Mouse (Mus musculus): ENCODE measurements around the gene Gas8. TPM values are rescaled to one million over a fixed set of nuclear protein-coding genes. Genes with fewer than 3 reads are reported as not detected.
"Not testable (repeated sequence)": the region's sequence is repeated elsewhere in the genome, so short reads cannot be mapped to it uniquely, and the experiment has no call there.

Gene Gas8
- polyA plus RNA-seq, 1 experiment, result 0.22 TPM

DNA sequence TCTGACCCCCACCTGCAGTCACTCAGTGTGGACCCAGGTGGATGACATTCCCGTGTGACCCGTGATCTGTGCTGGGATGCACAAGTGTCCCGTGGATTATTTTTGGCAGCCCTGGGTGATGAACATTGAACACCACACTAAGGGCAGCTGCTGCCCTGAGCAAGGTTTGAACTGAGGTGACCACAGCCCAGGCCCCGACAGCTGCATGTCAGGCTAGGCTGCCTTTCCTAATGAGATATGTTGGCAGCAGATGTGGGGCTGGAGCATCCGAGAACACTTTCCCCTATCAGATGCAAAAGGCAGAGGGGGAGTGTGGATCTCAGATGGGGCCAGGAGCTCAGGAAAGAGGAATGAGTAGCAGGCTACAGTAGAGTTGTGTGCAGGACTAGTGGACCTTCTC, 7.8 kb upstream of the Gas8 start:
- peaks cover 13% of the 10 kb centered on the region for H3K4me1 ChIP-seq (ENCODE audit: control insufficient read depth)
- TF ChIP-seq TAL1 (IDR thresholded peaks at IDR 0.05; ENCODE audit: low read length) (no peak), GATA1 (IDR thresholded peaks at IDR 0.05; ENCODE audit: low read length) (no peak)
- H3K27me3 ChIP-seq (ENCODE audit: control insufficient read depth), result peaks cover 41% of the 10 kb centered on the region
- no peak overlapping the region for H3K4me3 ChIP-seq (replicated peaks)
- H3K36me3 ChIP-seq (ENCODE audit: control insufficient read depth), result peaks cover 27% of the 10 kb centered on the region
- H3K9me3 ChIP-seq (ENCODE audit: control insufficient read depth, low read length), result no peaks in the 10 kb centered on the region

- Histone ChIP-seq H3K4me3 (replicated peaks) (no peak overlapping the region), H3K9me3 (ENCODE audit: control insufficient read depth, low read length) (no peaks in the 10 kb centered on the region), H3K4me1 (ENCODE audit: control insufficient read depth) (peaks cover 15% of the 10 kb centered on the region), H3K36me3 (ENCODE audit: control insufficient read depth) (peaks cover 5% of the 10 kb centered on the region; the same call in 1 of the 2 replicates), H3K27me3 (ENCODE audit: control insufficient read depth) (peaks cover 62% of the 10 kb centered on the region)
- TF ChIP-seq TAL1 (IDR thresholded peaks at IDR 0.05; ENCODE audit: low read length) (no peak), GATA1 (IDR thresholded peaks at IDR 0.05; ENCODE audit: low read length) (no peak)
Measured at GRCm38 (mm10) chr8:123514136-123514535, 4.5 kb upstream of the Gas8 start.

DNA sequence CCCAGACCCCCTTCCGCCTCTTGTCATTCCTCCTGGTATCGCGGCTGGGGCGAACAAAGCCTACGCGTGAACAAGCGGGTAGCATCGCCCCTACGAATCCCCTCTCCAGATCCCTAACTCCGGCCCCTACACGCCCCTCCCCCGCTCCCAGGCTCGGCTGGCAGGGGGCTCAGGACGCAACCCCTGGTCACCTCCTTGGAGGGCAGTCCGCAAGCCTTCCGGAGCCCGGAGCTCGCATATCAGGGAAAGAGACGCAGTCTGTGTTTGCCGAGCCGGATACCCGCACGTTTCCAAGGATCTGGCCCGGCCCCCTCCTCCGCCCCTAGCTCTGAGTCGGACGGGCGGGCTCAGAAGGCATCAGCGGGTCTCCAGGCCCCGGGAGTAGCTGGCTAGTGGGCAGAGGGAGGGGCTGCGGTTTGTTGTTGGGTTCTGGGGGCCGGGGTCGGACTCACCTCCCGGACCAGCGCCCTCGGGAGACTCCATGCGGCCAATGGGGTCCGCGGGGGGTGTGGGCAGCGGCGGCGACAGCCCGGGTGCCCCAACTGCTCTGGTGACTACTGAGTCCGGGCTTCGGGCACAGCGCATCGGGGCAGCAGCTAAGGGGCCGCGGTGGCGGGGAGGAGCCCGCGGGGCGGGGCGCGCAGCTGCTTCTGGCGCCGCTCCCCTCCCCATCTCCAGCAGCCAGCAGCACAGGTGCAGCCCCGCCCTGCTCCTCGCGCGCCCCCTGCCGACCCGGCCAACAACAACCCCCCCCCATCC, 3.7 kb upstream of the Gas8 start, which contains the start of gene Dbndd1:
Gene Dbndd1, minus strand, starts transcription at position 683 of the 759 bp plus-strand sequence.
- H3K4me1 ChIP-seq (ENCODE audit: control insufficient read depth), result peaks cover 21% of the 10 kb centered on the region
- TF ChIP-seq GATA1 (IDR thresholded peaks at IDR 0.05; ENCODE audit: low read length), result no peak
- TF ChIP-seq TAL1 (IDR thresholded peaks at IDR 0.05; ENCODE audit: low read length), result no peak
- H3K9me3 ChIP-seq (ENCODE audit: control insufficient read depth, low read length), result no peaks in the 10 kb centered on the region
- peaks cover 62% of the 10 kb centered on the region for H3K27me3 ChIP-seq (ENCODE audit: control insufficient read depth)
- peaks cover 1% of the 10 kb centered on the region; the same call in 1 of the 2 replicates for H3K36me3 ChIP-seq (ENCODE audit: control insufficient read depth)
- peak within 1 kb of the TSS; percentile 24 for H3K4me3 ChIP-seq (replicated peaks)

- TF ChIP-seq TAL1 (IDR thresholded peaks at IDR 0.05; ENCODE audit: low read length) (no peak), GATA1 (IDR thresholded peaks at IDR 0.05; ENCODE audit: low read length) (no peak)
- Histone ChIP-seq H3K9me3 (ENCODE audit: control insufficient read depth, low read length) (no peaks in the 10 kb centered on the region), H3K36me3 (ENCODE audit: control insufficient read depth) (peaks cover 2% of the 10 kb centered on the region; the same call in 1 of the 2 replicates), H3K4me3 (replicated peaks) (no peak overlapping the region), H3K4me1 (ENCODE audit: control insufficient read depth) (peaks cover 23% of the 10 kb centered on the region), H3K27me3 (ENCODE audit: control insufficient read depth) (peaks cover 62% of the 10 kb centered on the region)
Measured at GRCm38 (mm10) chr8:123515540-123515897, 3.1 kb upstream of the Gas8 start.

- peaks cover 3% of the 10 kb centered on the region; the same call in 1 of the 2 replicates for H3K36me3 ChIP-seq (ENCODE audit: control insufficient read depth)
- peaks cover 23% of the 10 kb centered on the region for H3K4me1 ChIP-seq (ENCODE audit: control insufficient read depth)
- H3K27me3 ChIP-seq (ENCODE audit: control insufficient read depth), result peaks cover 61% of the 10 kb centered on the region
- TF ChIP-seq GATA1 (IDR thresholded peaks at IDR 0.05; ENCODE audit: low read length) (no peak), TAL1 (IDR thresholded peaks at IDR 0.05; ENCODE audit: low read length) (no peak)
- no peaks in the 10 kb centered on the region for H3K9me3 ChIP-seq (ENCODE audit: control insufficient read depth, low read length)
- H3K4me3 ChIP-seq (replicated peaks), result no peak overlapping the region
Measured at GRCm38 (mm10) chr8:123516596-123516995, 2.0 kb upstream of the Gas8 start.

DNA sequence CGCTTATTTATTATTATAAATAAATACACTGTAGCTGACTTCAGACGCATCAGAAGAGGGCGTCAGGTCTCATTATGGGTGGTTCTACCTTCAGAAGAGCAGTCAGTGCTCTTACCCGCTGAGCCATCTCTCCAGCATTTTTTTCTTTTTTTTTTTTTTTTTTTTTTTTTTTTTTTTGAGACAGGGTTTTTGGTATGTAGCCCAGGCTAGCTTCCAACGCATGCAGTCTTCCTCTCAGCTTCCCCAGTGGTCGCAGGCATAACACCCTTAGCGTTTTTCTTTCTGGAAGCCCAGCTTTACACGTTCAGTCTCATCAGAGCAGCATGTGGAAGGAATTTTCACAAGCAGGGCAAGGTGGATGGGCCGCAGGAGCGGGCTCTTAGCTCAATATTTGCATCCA, 462 bp upstream of the Gas8 start:
- peaks cover 47% of the 10 kb centered on the region for H3K27me3 ChIP-seq (ENCODE audit: control insufficient read depth)
- TF ChIP-seq TAL1 (IDR thresholded peaks at IDR 0.05; ENCODE audit: low read length), result no peak
- TF ChIP-seq GATA1 (IDR thresholded peaks at IDR 0.05; ENCODE audit: low read length), result no peak

DNA sequence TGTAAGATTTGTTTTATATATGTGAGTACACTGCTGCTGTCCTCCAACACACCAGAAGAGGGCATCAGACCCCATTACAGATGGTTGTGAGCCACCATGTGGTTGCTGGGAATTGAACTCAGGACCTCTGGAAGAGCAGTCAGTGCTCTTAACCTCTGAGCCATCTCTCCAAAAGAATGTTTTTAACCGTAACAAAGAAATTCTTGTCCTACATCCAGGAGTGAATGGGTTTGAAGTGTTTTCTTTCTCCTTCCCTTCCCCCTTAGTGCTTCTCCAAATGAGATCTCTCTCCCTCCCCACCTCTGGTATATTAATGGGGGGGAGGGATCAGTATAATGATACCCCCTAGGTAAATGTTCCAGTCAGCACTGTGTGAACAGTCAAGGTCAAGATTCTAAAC, 1.4 kb downstream of the Gas8 start:
- H3K36me3 ChIP-seq (ENCODE audit: control insufficient read depth), result peaks cover 11% of the 10 kb centered on the region
- not testable (repeated sequence) for H3K9me3 ChIP-seq (ENCODE audit: control insufficient read depth, low read length)

More for the DNA sequence above, 462 bp upstream of the Gas8 start:
- Histone ChIP-seq H3K9me3 (ENCODE audit: control insufficient read depth, low read length) (no peaks in the 10 kb centered on the region), H3K36me3 (ENCODE audit: control insufficient read depth) (peaks cover 5% of the 10 kb centered on the region), H3K4me1 (ENCODE audit: control insufficient read depth) (peaks cover 24% of the 10 kb centered on the region), H3K4me3 (replicated peaks) (no peak overlapping the region)

DNA sequence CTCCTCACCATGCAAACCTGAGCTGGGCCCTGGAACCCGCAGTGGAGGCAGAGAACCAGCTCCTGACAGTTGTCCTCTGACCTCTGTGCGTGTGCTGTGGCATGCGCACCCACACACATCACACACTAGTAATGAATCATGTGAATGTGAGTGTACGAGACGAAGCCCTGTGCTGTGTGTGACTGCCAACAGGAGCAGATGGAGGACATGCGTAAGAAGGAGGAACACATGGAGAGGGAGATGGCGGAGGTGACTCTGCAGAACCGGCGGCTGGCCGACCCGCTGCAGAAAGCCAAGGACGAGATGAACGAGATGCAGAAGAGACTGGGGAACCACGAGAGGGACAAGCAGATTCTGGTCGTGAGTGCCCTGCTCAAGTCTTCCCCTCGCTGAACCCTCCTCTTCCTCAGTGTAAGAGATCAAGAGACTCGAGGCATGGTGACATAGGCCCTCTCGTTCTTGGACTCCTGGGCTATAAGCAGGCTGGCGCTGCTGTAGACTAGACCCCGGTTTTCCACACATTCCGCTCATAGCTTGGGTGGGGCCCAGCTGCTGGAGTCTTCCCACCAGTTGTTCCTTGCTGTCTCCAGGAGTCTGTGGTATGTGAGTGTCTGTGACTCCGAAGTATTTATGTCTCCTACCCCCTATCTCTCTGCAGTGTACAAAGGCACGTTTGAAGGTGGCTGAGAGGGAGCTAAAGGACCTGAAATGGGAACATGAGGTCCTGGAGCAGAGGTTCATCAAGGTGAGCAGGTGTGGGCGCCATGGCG, 9.3 kb downstream of the Gas8 start:
- Histone ChIP-seq H3K36me3 (ENCODE audit: control insufficient read depth) (peaks cover 42% of the 10 kb centered on the region), H3K4me3 (replicated peaks) (no peak overlapping the region), H3K9me3 (ENCODE audit: control insufficient read depth, low read length) (no peaks in the 10 kb centered on the region), H3K4me1 (ENCODE audit: control insufficient read depth) (peaks cover 2% of the 10 kb centered on the region; the same call in 1 of the 2 replicates), H3K27me3 (ENCODE audit: control insufficient read depth) (no peaks in the 10 kb centered on the region)
- TF ChIP-seq GATA1 (IDR thresholded peaks at IDR 0.05; ENCODE audit: low read length), result no peak
- TF ChIP-seq TAL1 (IDR thresholded peaks at IDR 0.05; ENCODE audit: low read length), result no peak

More for the DNA sequence above, 1.4 kb downstream of the Gas8 start:
- H3K4me3 ChIP-seq (replicated peaks), result not testable (repeated sequence)
- Histone ChIP-seq H3K27me3 (ENCODE audit: control insufficient read depth) (peaks cover 29% of the 10 kb centered on the region), H3K4me1 (ENCODE audit: control insufficient read depth) (peaks cover 21% of the 10 kb centered on the region)
